Mouse (Mus musculus): Measurements from ENCODE around the gene Zfp691. TPM values are rescaled to one million over a fixed set of nuclear protein-coding genes. Genes with fewer than 3 reads are reported as not detected.
A peak's percentile ranks its signal among the peaks of the same experiment; 100 is the strongest.

Gene Zfp691
- polyA plus RNA-seq, 1 experiment = 25.9 TPM

- Histone ChIP-seq H3K36me3 (ENCODE audit: control insufficient read depth, insufficient read depth, low read length) (no peaks in the 10 kb centered on the region), H3K4me3 (ENCODE audit: control insufficient read depth, low read depth, low read length) (peak within 1 kb of the TSS; percentile 94), H3K27me3 (ENCODE audit: control insufficient read depth, insufficient read depth, low read length) (no peaks in the 10 kb centered on the region), H3K4me1 (ENCODE audit: control insufficient read depth, insufficient read depth, low read length) (peaks cover 6% of the 10 kb centered on the region), H3K27ac (ENCODE audit: control insufficient read depth, insufficient read depth, low read depth, low read length) (0 out of 2 replicates have a peak within 1 kb of the TSS, but pooled peaks have one; percentile 36)
- TF ChIP-seq CTCF (IDR thresholded peaks at IDR 0.05; ENCODE audit: control insufficient read depth, insufficient read depth, insufficient replicate concordance, low read depth, low read length) (no peak), POLR2A (IDR thresholded peaks at IDR 0.05; ENCODE audit: control insufficient read depth, low read depth, low read length) (no peak)
These were observed 21.1 kb upstream of the Zfp691 start, which contains the start of gene Svbp for GRCm38 (mm10) chr4:119194909-119195581. TSS of gene Svbp (plus strand) at chr4:119195306.

DNA sequence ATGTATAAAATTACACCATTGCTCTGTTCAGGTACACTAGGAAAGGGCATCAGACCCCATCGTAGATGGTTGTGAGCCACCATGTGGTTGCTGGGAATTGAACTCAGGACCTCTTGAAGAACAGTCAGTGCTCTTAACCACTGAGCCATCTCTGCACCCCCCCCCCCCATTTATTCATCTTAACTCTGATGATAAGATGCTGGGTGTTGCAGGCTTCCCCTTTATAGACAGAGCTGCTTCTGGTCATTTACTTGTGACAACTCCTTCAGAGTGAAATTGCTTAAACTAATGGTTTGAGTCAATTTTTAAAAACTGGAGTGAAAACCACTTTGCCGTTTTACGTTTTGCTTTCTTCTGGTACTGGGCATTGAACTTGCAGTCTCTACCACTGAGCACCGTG, 18.8 kb upstream of the Zfp691 start:
- peaks cover 6% of the 10 kb centered on the region for H3K4me1 ChIP-seq (ENCODE audit: control insufficient read depth, insufficient read depth, low read length)
- H3K27me3 ChIP-seq (ENCODE audit: control insufficient read depth, insufficient read depth, low read length) = no peaks in the 10 kb centered on the region
- H3K27ac ChIP-seq (ENCODE audit: control insufficient read depth, insufficient read depth, low read depth, low read length) = no peak overlapping the region
- TF ChIP-seq POLR2A (IDR thresholded peaks at IDR 0.05; ENCODE audit: control insufficient read depth, low read depth, low read length) = no peak
- TF ChIP-seq CTCF (IDR thresholded peaks at IDR 0.05; ENCODE audit: control insufficient read depth, insufficient read depth, insufficient replicate concordance, low read depth, low read length) = no peak
- no peaks in the 10 kb centered on the region for H3K36me3 ChIP-seq (ENCODE audit: control insufficient read depth, insufficient read depth, low read length)
- H3K4me3 ChIP-seq (ENCODE audit: control insufficient read depth, low read depth, low read length) = no peak overlapping the region

DNA sequence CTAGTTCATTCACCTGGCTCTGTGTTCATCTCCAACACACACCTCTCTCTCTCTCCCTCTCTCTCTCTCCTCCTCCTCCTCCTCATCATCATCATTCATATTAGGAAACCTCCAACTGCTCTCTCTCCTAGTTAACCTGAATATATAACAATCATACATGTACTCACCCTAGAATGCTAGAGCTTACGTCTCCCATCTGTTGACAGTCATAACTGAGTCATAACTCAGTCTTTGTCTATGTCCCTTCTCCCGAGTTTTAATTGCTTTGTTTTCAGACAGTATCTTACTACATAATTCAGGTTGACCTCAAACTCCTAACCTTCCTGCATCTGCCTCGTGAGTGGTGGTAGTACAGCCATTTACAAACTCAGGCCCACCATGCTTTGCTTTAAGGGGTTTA, 17.3 kb upstream of the Zfp691 start:
- H3K4me1 ChIP-seq (ENCODE audit: control insufficient read depth, insufficient read depth, low read length) = peaks cover 6% of the 10 kb centered on the region
- no peaks in the 10 kb centered on the region for H3K36me3 ChIP-seq (ENCODE audit: control insufficient read depth, insufficient read depth, low read length)
- no peak overlapping the region for H3K4me3 ChIP-seq (ENCODE audit: control insufficient read depth, low read depth, low read length)
- H3K27ac ChIP-seq (ENCODE audit: control insufficient read depth, insufficient read depth, low read depth, low read length) = no peak overlapping the region
- TF ChIP-seq POLR2A (IDR thresholded peaks at IDR 0.05; ENCODE audit: control insufficient read depth, low read depth, low read length) (no peak), CTCF (IDR thresholded peaks at IDR 0.05; ENCODE audit: control insufficient read depth, insufficient read depth, insufficient replicate concordance, low read depth, low read length) (no peak)
- H3K27me3 ChIP-seq (ENCODE audit: control insufficient read depth, insufficient read depth, low read length) = no peaks in the 10 kb centered on the region

DNA sequence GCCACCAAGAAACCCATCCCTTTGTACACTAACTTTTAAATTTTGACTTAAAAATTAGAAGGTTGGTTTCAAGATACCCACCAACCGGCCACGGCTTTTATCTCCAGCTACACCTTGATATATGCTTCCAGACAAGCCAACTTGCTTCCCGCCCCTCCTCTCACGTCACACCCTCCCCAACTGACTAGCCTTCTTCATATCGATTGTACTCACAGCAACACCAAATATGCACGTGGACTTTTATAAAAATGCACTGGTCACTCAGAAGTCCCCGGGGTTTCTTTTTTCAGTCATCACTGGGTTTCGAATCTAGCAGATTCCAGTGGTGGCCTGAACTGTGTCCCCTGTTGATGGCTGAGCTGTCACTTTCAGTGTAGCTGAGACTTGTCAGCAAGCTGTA, 16.6 kb upstream of the Zfp691 start:
- no peak for TF ChIP-seq CTCF (IDR thresholded peaks at IDR 0.05; ENCODE audit: control insufficient read depth, insufficient read depth, insufficient replicate concordance, low read depth, low read length)
- TF ChIP-seq POLR2A (IDR thresholded peaks at IDR 0.05; ENCODE audit: control insufficient read depth, low read depth, low read length) = no peak
- peaks cover 2% of the 10 kb centered on the region; the same call in 1 of the 2 replicates for H3K4me1 ChIP-seq (ENCODE audit: control insufficient read depth, insufficient read depth, low read length)
- H3K27ac ChIP-seq (ENCODE audit: control insufficient read depth, insufficient read depth, low read depth, low read length) = no peak overlapping the region
- no peak overlapping the region for H3K4me3 ChIP-seq (ENCODE audit: control insufficient read depth, low read depth, low read length)
- no peaks in the 10 kb centered on the region for H3K36me3 ChIP-seq (ENCODE audit: control insufficient read depth, insufficient read depth, low read length)
- H3K27me3 ChIP-seq (ENCODE audit: control insufficient read depth, insufficient read depth, low read length) = no peaks in the 10 kb centered on the region

DNA sequence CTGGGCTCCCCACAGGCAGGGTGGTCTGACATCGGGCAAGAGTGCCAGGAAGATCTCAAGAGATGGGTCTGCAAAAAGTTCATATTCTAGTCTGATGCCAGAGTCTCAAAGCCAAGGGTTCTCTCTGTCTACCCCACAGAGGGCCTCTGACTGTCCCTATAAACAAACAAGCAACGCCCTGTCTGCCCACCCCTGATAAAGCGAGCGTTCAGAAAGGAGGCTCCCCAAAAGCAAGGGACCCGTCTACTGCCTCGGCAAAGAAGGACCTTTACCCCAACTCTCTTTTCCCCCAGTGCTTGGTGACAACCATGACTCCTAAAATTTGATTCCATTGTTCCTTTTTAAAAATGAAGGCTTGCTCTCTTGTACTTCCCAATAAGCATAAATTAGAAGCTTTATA, 15.9 kb upstream of the Zfp691 start, which contains the start of gene Ermap:
Gene Ermap, minus strand, starts transcription at position 148 of the 400 bp plus-strand sequence.
- Histone ChIP-seq H3K27ac (ENCODE audit: control insufficient read depth, insufficient read depth, low read depth, low read length) (no peak within 1 kb of the TSS), H3K36me3 (ENCODE audit: control insufficient read depth, insufficient read depth, low read length) (no peaks in the 10 kb centered on the region), H3K4me1 (ENCODE audit: control insufficient read depth, insufficient read depth, low read length) (no peaks in the 10 kb centered on the region), H3K27me3 (ENCODE audit: control insufficient read depth, insufficient read depth, low read length) (no peaks in the 10 kb centered on the region), H3K4me3 (ENCODE audit: control insufficient read depth, low read depth, low read length) (no peak within 1 kb of the TSS)
- TF ChIP-seq CTCF (IDR thresholded peaks at IDR 0.05; ENCODE audit: control insufficient read depth, insufficient read depth, insufficient replicate concordance, low read depth, low read length) (no peak), POLR2A (IDR thresholded peaks at IDR 0.05; ENCODE audit: control insufficient read depth, low read depth, low read length) (no peak)

- Histone ChIP-seq H3K36me3 (ENCODE audit: control insufficient read depth, insufficient read depth, low read length) (no peaks in the 10 kb centered on the region), H3K4me3 (ENCODE audit: control insufficient read depth, low read depth, low read length) (no peak overlapping the region), H3K27ac (ENCODE audit: control insufficient read depth, insufficient read depth, low read depth, low read length) (no peak overlapping the region), H3K4me1 (ENCODE audit: control insufficient read depth, insufficient read depth, low read length) (no peaks in the 10 kb centered on the region), H3K27me3 (ENCODE audit: control insufficient read depth, insufficient read depth, low read length) (no peaks in the 10 kb centered on the region)
- no peak for TF ChIP-seq CTCF (IDR thresholded peaks at IDR 0.05; ENCODE audit: control insufficient read depth, insufficient read depth, insufficient replicate concordance, low read depth, low read length)
- no peak for TF ChIP-seq POLR2A (IDR thresholded peaks at IDR 0.05; ENCODE audit: control insufficient read depth, low read depth, low read length)
These were observed 15.4 kb upstream of the Zfp691 start for GRCm38 (mm10) chr4:119189392-119189791.

DNA sequence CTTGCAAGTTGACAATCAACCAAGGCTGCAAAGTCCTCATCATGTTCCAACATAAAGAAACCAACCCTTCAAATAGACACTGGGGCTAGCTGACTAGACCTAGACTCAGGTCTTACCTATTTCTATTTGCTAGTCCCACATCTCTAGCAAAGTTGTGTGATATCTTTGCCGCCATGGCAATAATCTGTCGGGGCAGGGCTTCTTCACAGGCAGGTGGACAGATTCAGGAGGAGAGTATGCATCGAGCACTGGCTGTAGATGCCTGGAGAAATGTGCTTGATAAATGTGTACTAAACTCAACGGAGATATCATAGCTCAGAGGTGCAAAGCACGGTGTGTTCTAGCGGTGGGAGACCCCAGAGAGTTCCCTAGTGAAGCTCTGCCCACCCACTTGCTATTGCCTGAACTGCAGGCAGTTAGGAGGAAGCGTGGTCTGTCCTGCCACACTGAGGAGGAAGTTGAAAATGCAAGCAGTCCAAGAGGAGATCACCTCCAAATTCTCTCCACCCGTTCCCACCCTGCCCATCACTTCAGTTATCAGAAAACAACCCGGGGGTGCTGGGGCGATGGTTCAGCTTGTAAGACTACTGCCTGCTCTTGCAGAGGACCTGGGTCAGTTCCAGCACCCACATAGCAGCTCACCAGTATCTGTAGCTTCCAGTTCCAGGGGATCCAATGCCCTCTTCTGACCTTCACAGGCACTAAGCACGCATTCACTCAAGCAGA, 14.2 kb upstream of the Zfp691 start:
- no peaks in the 10 kb centered on the region for H3K36me3 ChIP-seq (ENCODE audit: control insufficient read depth, insufficient read depth, low read length)
- no peak overlapping the region for H3K27ac ChIP-seq (ENCODE audit: control insufficient read depth, insufficient read depth, low read depth, low read length)
- no peaks in the 10 kb centered on the region for H3K4me1 ChIP-seq (ENCODE audit: control insufficient read depth, insufficient read depth, low read length)
- peak; percentile 46; the same call in 1 of the 2 replicates for TF ChIP-seq CTCF (IDR thresholded peaks at IDR 0.05; ENCODE audit: control insufficient read depth, insufficient read depth, insufficient replicate concordance, low read depth, low read length)
- no peak for TF ChIP-seq POLR2A (IDR thresholded peaks at IDR 0.05; ENCODE audit: control insufficient read depth, low read depth, low read length)
- no peak overlapping the region for H3K4me3 ChIP-seq (ENCODE audit: control insufficient read depth, low read depth, low read length)
- no peaks in the 10 kb centered on the region for H3K27me3 ChIP-seq (ENCODE audit: control insufficient read depth, insufficient read depth, low read length)
